Comparison of ENCODE assay signal across 27 mouse cellular contexts in the genomic region with DNA sequence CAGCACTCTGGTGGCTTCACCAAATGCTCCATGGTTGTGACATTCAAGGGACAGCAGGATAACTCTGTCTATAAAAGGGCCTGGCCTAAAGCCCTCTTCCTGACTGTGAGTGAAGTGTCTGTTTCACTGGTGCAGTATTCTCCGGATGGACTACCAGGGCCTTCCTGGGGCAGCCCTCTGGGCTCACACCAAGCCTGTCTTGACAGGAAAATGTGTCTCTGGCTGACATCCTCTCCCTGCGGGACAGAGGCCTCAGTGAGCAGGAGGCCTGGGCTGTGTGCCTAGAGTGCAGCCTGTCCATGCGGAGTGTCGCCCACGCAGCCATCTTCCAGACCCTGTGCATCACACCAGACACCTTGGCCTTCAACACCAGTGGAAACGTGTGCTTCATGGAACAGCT. TPM values are rescaled to one million over a fixed set of nuclear protein-coding genes. Genes with fewer than 3 reads are reported as not detected.
A peak's percentile ranks its signal among the peaks of the same experiment; 100 is the strongest.
DNase-seq lines count a peak whose midpoint lies in the region; ATAC-seq and TF ChIP-seq lines count a peak whose summit lies in the region.
"Had no signal": no experiment of that assay in that cellular context is flagged by ENCODE, and none has a peak within 500 bp of the region (broad histone marks: within the 10 kb centered on the region; RNA-seq: fewer than 3 reads in every experiment).

No protein-coding gene starts in this region.

- TF ChIP-seq CTCF in cerebellum, adult 2 months (IDR thresholded peaks at IDR 0.05; ENCODE audit: borderline replicate concordance, insufficient read depth, low read depth, low read length): no peak

- no peak for DNase-seq in cerebellum, postnatal 4 days (ENCODE audit: low spot score in 2 of 2)
- DNase-seq in brain, adult 2 months (ENCODE audit: low read depth, low spot score): peak; percentile 97
- peak; percentile 91 to 97 for DNase-seq in cerebellum, adult 2 months
- DNase-seq in cerebellum, postnatal 10 days: peak; percentile 59 to 77
- DNase-seq in kidney, adult 8-10 months: no peak
- DNase-seq in kidney, postnatal 10 days: no peak
- DNase-seq: adrenal gland, postnatal 10 days; B cell, adult 2 months; gastrocnemius, adult 2 months; gastrocnemius, postnatal 25 days; heart, adult 11 months; heart, postnatal 4 days had no signal

- peaks cover 58% of the 10 kb centered on the region for H3K4me1 ChIP-seq in cerebellum, adult 2 months (ENCODE audit: control insufficient read depth, insufficient read depth, low read length)

- peak; percentile 87 for ATAC-seq in cerebellum, adult (ENCODE audit: insufficient number of reproducible peaks, low FRiP score, low TSS enrichment)
- ATAC-seq in erythroid progenitor cell, adult 5-6 weeks (replicated peaks; ENCODE audit: low FRiP score, poor library complexity, severe bottlenecking): no peak
- ATAC-seq: CD4-positive, CD25-positive, alpha-beta regulatory T cell, adult 4 months; forebrain, embryonic 14.5 days; hindbrain, embryonic 16.5 days; inflammation-experienced regulatory T-cells, adult 6 months; intestine, postnatal 0 days had no signal

- 4% methylated on average over 6 of the region's 6 CpGs for WGBS in cerebellum, adult 2 months

- H3K27me3 ChIP-seq in cerebellum, adult 2 months (ENCODE audit: control insufficient read depth, insufficient read depth, low read length): no peaks in the 10 kb centered on the region

- TF ChIP-seq POLR2A in cerebellum, adult 2 months (IDR thresholded peaks at IDR 0.05; ENCODE audit: borderline replicate concordance, insufficient read depth, low read length): no peak

- peak overlapping the region; percentile 84 for H3K27ac ChIP-seq in cerebellum, adult 2 months (ENCODE audit: insufficient read depth, low read length)
- H3K27ac ChIP-seq: embryonic facial prominence, embryonic 10.5 days; forebrain, embryonic 10.5 days; gastrocnemius, adult 2 months; heart, embryonic 10.5 days; hindbrain, embryonic 12.5 days had no signal

- no peak overlapping the region for H3K4me3 ChIP-seq in cerebellum, adult 2 months (replicated peaks; ENCODE audit: insufficient read depth, low read depth, low read length)
- H3K4me3 ChIP-seq: embryonic facial prominence, embryonic 10.5 days; forebrain, embryonic 10.5 days; gastrocnemius, adult 2 months; heart, embryonic 10.5 days; hindbrain, embryonic 12.5 days had no signal

RNA-seq across cellular contexts. Expression of a gene that starts 6.4 kb away (rescaled TPM):
- 139 and 160 TPM in 2 replicates for polyA plus RNA-seq in cerebellum, adult 2 months (2012; rRNA removed)
- total RNA-seq in erythroid progenitor cell, adult 5-6 weeks (2015; ENCODE audit: low replicate concordance): not detected in 2 replicates
- not detected in 2 replicates for total RNA-seq in erythroid progenitor cell, adult 5-6 weeks (2017; ENCODE audit: low replicate concordance)
- total RNA-seq: gastrocnemius, adult 2 months; gastrocnemius, postnatal 25 days; heart, postnatal 10 days had no signal
- polyA plus RNA-seq: G1E had no signal

RNA-seq across cellular contexts. Expression of a gene that starts 42.7 kb away (rescaled TPM):
- polyA plus RNA-seq in cerebellum, adult 2 months (2012; rRNA removed): 0.16 TPM in 1 of 2 replicates, not detected in the other
- not detected in 2 replicates for total RNA-seq in erythroid progenitor cell, adult 5-6 weeks (2015; ENCODE audit: low replicate concordance)
- total RNA-seq in erythroid progenitor cell, adult 5-6 weeks (2017; ENCODE audit: low replicate concordance): not detected in 2 replicates
- total RNA-seq: G1E; gastrocnemius, adult 2 months; gastrocnemius, postnatal 25 days; heart, postnatal 10 days; heart, postnatal 4 days had no signal
- polyA plus RNA-seq: embryonic facial prominence, embryonic 14.5 days; forebrain, embryonic 10.5 days; forebrain, embryonic 14.5 days; G1E; heart, embryonic 14.5 days; hindbrain, embryonic 12.5 days; hindbrain, embryonic 16.5 days; intestine, postnatal 0 days had no signal

Comparison
In these comparisons a context has a peak if more than half of its experiments do, and no peak if none do; other contexts are left out.
1. DNase-seq: peak in brain, adult 2 months (single experiment), cerebellum, adult 2 months (2 of 2) and cerebellum, postnatal 10 days (2 of 2); none in cerebellum, postnatal 4 days (0 of 2), kidney, adult 8-10 months (0 of 2) and kidney, postnatal 10 days (single experiment).